Mouse (Mus musculus) liver, adult 2 months (tissue): ENCODE measurements around the gene Polr2a. TPM values are rescaled to one million over a fixed set of nuclear protein-coding genes. Genes with fewer than 3 reads are reported as not detected.
A peak's percentile ranks its signal among the peaks of the same experiment; 100 is the strongest.

ENCODE experiments used
- DNase-seq: peaks from one replicate; pipeline ENCODE4 v3.0.0-alpha.2; 2011; ENCODE audit warnings: low read depth, low spot score; ENCODE audit errors: extremely low read depth
- H3K27ac ChIP-seq: fragments of 200-500 bp; replicated peaks from 2 replicates; pipeline ENCODE4 v1.5.1; 2012; ENCODE audit warnings: low read depth, mild to moderate bottlenecking, control low read depth, inconsistent platforms, low read length; ENCODE audit not compliant: insufficient read depth
- H3K27me3 ChIP-seq: fragments of 200-500 bp; 2 replicates; pipeline ENCODE4 v1.6.1; 2012; ENCODE audit warnings: mild to moderate bottlenecking, moderate library complexity, low read length, inconsistent platforms; ENCODE audit not compliant: control insufficient read depth, insufficient read depth
- H3K36me3 ChIP-seq: fragments of 200-500 bp; 2 replicates; pipeline ENCODE4 v1.6.1; 2012; ENCODE audit warnings: low read length, inconsistent platforms; ENCODE audit not compliant: control insufficient read depth, insufficient read depth
- H3K4me1 ChIP-seq: fragments of 200-500 bp; 2 replicates; pipeline ENCODE4 v1.6.1; 2011; ENCODE audit warnings: low read length; ENCODE audit not compliant: control insufficient read depth, insufficient read depth
- H3K4me3 ChIP-seq: fragments of 200-500 bp; 2 replicates; pipeline ENCODE4 v1.5.1; 2011; ENCODE audit warnings: low read depth, mild to moderate bottlenecking, control low read depth, low read length, moderate library complexity; ENCODE audit not compliant: insufficient read depth
- H3K79me2 ChIP-seq: fragments of 200-500 bp; 2 replicates; pipeline ENCODE4 v1.6.1; 2012; ENCODE audit warnings: inconsistent platforms, mild to moderate bottlenecking, low read length, moderate library complexity; ENCODE audit not compliant: control insufficient read depth, insufficient read depth
- H3K9ac ChIP-seq: fragments of 200-500 bp; 2 replicates; pipeline ENCODE4 v1.6.1; 2012; ENCODE audit warnings: low read depth, mild to moderate bottlenecking, control low read depth, inconsistent platforms, low read length
- CTCF ChIP-seq: fragments of 200-500 bp; IDR thresholded peaks from 2 replicates; pipeline ENCODE4 v1.5.1; 2011; ENCODE audit warnings: low read depth, low read length, control low read depth
- POLR2A ChIP-seq: fragments of 200-500 bp; IDR thresholded peaks from 2 replicates; pipeline ENCODE4 v1.6.1; 2011; ENCODE audit warnings: low read length, control low read depth; ENCODE audit not compliant: insufficient read depth; ENCODE audit errors: extremely low read depth
- WGBS: fragments of 180-500 bp; shearing (Covaris S2); methylation state at CpG from one replicate; pipeline ENCODE4 v1.1.7; 2018; 5-methylcytosine and 5-hydroxymethylcytosine counted together
- polyA plus RNA-seq: library from polyadenylated mRNA; depleted of rRNA; stranded (reverse); fragments of >200 nt; gene quantifications from 2 replicates; pipeline ENCODE4 v1.2.3, GENCODE M21; 2012
- total RNA-seq: library from RNA; depleted of rRNA; stranded (reverse); fragments of >200 nt; gene quantifications from 2 replicates; pipeline ENCODE4 v1.2.3, GENCODE M21; 2014

Polr2a gene
- total and polyA plus RNA-seq, 2 experiments, result 10.0 to 10.6 TPM

- no peak overlapping the region for H3K27ac ChIP-seq
- no peaks in the 10 kb centered on the region for H3K36me3 ChIP-seq
- no peak for DNase-seq
- no peaks in the 10 kb centered on the region for H3K79me2 ChIP-seq
- H3K4me1 ChIP-seq, result no peaks in the 10 kb centered on the region
- H3K9ac ChIP-seq, result no peak overlapping the region
- no peak overlapping the region for H3K4me3 ChIP-seq
- 61% methylated on average over 1 of the region's 1 CpGs for WGBS
- H3K27me3 ChIP-seq, result no peaks in the 10 kb centered on the region
- TF ChIP-seq POLR2A (no peak), CTCF (no peak)
Measured at GRCm38 (mm10) chr11:69699595-69699994, 58.8 kb downstream of the Polr2a start.

- no peak overlapping the region for H3K9ac ChIP-seq
- no peaks in the 10 kb centered on the region for H3K4me1 ChIP-seq
- no peak for DNase-seq
- TF ChIP-seq POLR2A (no peak), CTCF (no peak)
- H3K4me3 ChIP-seq, result no peak overlapping the region
- H3K79me2 ChIP-seq, result no peaks in the 10 kb centered on the region
- no peaks in the 10 kb centered on the region for H3K36me3 ChIP-seq
- no peaks in the 10 kb centered on the region for H3K27me3 ChIP-seq
- H3K27ac ChIP-seq, result no peak overlapping the region
- WGBS, result 77% methylated on average over 5 of the region's 5 CpGs
Measured at GRCm38 (mm10) chr11:69698574-69698973, 59.9 kb downstream of the Polr2a start.

- Histone ChIP-seq H3K79me2 (no peaks in the 10 kb centered on the region), H3K4me1 (peaks cover 7% of the 10 kb centered on the region; the same call in 1 of the 2 replicates), H3K27me3 (no peaks in the 10 kb centered on the region), H3K9ac (no peak overlapping the region), H3K27ac (no peak overlapping the region), H3K36me3 (no peaks in the 10 kb centered on the region), H3K4me3 (no peak overlapping the region)
- no peak for DNase-seq
- TF ChIP-seq POLR2A, result no peak
- no peak for TF ChIP-seq CTCF
- WGBS, result 90% methylated on average over 3 of the region's 3 CpGs
Measured at GRCm38 (mm10) chr11:69697396-69697795, 61.0 kb downstream of the Polr2a start.

GRCm38 (mm10) chr11:69695361-69696181, 62.9 kb downstream of the Polr2a start, which contains the start of the genes Tnfsf12 and Tnfsfm13:
Gene Tnfsf12, minus strand, starts transcription at chr11:69695849.
Gene Tnfsfm13, minus strand, starts transcription at chr11:69696098.
- H3K4me3 ChIP-seq, result peak within 1 kb of the TSS; percentile 66
- no peaks in the 10 kb centered on the region for H3K79me2 ChIP-seq
- peak within 1 kb of the TSS; percentile 47 for H3K27ac ChIP-seq
- no peaks in the 10 kb centered on the region for H3K36me3 ChIP-seq
- peaks cover 7% of the 10 kb centered on the region; the same call in 1 of the 2 replicates for H3K4me1 ChIP-seq
- WGBS, result 4% methylated on average over 41 of the region's 41 CpGs
- TF ChIP-seq CTCF (peak; percentile 37; the same call in 1 of the 2 replicates), POLR2A (peak; percentile 57; the same call in 1 of the 2 replicates)
- peak; percentile 30 for DNase-seq
- peak within 1 kb of the TSS; percentile 85 for H3K9ac ChIP-seq
- H3K27me3 ChIP-seq, result no peaks in the 10 kb centered on the region

GRCm38 (mm10) chr11:69695046-69695360, 63.4 kb downstream of the Polr2a start:
- Histone ChIP-seq H3K4me1 (peaks cover 7% of the 10 kb centered on the region; the same call in 1 of the 2 replicates), H3K9ac (peak overlapping the region; percentile 85), H3K36me3 (no peaks in the 10 kb centered on the region), H3K4me3 (peak overlapping the region; percentile 66), H3K27ac (peak overlapping the region; percentile 26; the same call in 1 of the 2 replicates), H3K27me3 (no peaks in the 10 kb centered on the region), H3K79me2 (no peaks in the 10 kb centered on the region)
- DNase-seq, result no peak
- no peak for TF ChIP-seq POLR2A
- no peak for TF ChIP-seq CTCF
- 25% methylated on average over 6 of the region's 6 CpGs for WGBS

- Histone ChIP-seq H3K4me3 (no peak overlapping the region), H3K4me1 (peaks cover 7% of the 10 kb centered on the region; the same call in 1 of the 2 replicates), H3K9ac (no peak overlapping the region), H3K79me2 (no peaks in the 10 kb centered on the region), H3K27me3 (no peaks in the 10 kb centered on the region), H3K27ac (peak overlapping the region; percentile 49; the same call in 1 of the 2 replicates), H3K36me3 (no peaks in the 10 kb centered on the region)
- 71% methylated on average over 11 of the region's 11 CpGs for WGBS
- TF ChIP-seq CTCF (no peak), POLR2A (no peak)
- DNase-seq, result no peak
Measured at GRCm38 (mm10) chr11:69693421-69693965, 64.9 kb downstream of the Polr2a start.
